Mouse (Mus musculus) embryonic facial prominence, embryonic 15.5 days (tissue): ENCODE measurements at regions not wholly inside any gene's neighbourhood (a gene's known extent, or its start where the extent isn't known, plus 50 kb on each side); places are given as distances from the start of the nearest gene placed in this dataset.

Experiments used
- ATAC-seq: fragments of 200-750 bp; cut with Nextera tagmentation; 2 replicates; pipeline ENCODE4 v1.8.0; 2017; ENCODE audit warnings: low read depth, moderate TSS enrichment; ENCODE audit not compliant: insufficient number of reproducible peaks, low FRiP score, low TSS enrichment
- H3K27ac ChIP-seq: fragments of 300-500 bp; sonication (generic); replicated peaks from 2 replicates; pipeline ENCODE4 v1.5.1; 2015; ENCODE audit warnings: mild to moderate bottlenecking, inconsistent platforms
- H3K27me3 ChIP-seq: fragments of 300-500 bp; sonication (generic); 2 replicates; pipeline ENCODE4 v1.6.1; 2015; ENCODE audit warnings: inconsistent platforms
- H3K36me3 ChIP-seq: fragments of 300-500 bp; sonication (generic); 2 replicates; pipeline ENCODE4 v1.6.1; 2015; ENCODE audit warnings: mild to moderate bottlenecking, inconsistent platforms
- H3K4me1 ChIP-seq: fragments of 300-500 bp; sonication (generic); 2 replicates; pipeline ENCODE4 v1.6.1; 2015; ENCODE audit warnings: inconsistent platforms
- H3K4me2 ChIP-seq: fragments of 300-500 bp; sonication (generic); replicated peaks from 2 replicates; pipeline ENCODE4 v1.6.1; 2015; ENCODE audit warnings: mild to moderate bottlenecking, inconsistent platforms
- H3K4me3 ChIP-seq: fragments of 300-500 bp; sonication (generic); replicated peaks from 2 replicates; pipeline ENCODE4 v1.5.1; 2015; ENCODE audit warnings: mild to moderate bottlenecking, inconsistent platforms
- H3K9ac ChIP-seq: fragments of 300-500 bp; sonication (generic); 2 replicates; pipeline ENCODE4 v1.6.1; 2015; ENCODE audit warnings: inconsistent platforms
- H3K9me3 ChIP-seq: fragments of 300-500 bp; sonication (generic); replicated peaks from 2 replicates; pipeline ENCODE4 v1.6.1; 2016; ENCODE audit warnings: inconsistent platforms
- WGBS: fragments of 180-500 bp; shearing (Covaris S2); methylation state at CpG from one replicate; pipeline ENCODE4 v1.1.7; 2015; 5-methylcytosine and 5-hydroxymethylcytosine counted together

DNA sequence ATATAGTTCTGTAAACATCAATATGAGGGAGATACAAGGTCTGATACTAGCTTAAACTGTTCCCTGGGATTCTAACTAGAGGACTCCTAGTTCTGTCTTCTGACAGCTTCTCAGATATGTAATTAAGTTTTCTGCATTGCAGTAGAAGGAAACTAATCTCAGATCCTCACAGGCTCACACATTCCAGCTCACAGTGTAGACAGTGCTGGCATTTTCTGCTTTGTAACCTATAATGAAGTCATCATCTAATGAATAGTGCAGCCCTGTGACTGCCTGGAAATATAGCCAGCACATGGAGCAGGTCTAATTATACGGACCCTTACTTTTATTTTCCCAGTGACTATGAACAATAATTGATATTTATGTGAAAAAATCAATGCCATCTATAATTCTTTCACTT lies 331.2 kb upstream of the Celf2 start:
- no peak for ATAC-seq
- Histone ChIP-seq H3K27ac (no peak overlapping the region), H3K4me3 (no peak overlapping the region), H3K36me3 (no peaks in the 10 kb centered on the region), H3K4me1 (no peaks in the 10 kb centered on the region), H3K27me3 (no peaks in the 10 kb centered on the region), H3K9ac (no peak overlapping the region), H3K9me3 (no peaks in the 10 kb centered on the region), H3K4me2 (no peak overlapping the region)
- 57% methylated on average over 1 of the region's 1 CpGs for WGBS

- no peak overlapping the region for H3K4me2 ChIP-seq
- H3K4me1 ChIP-seq: no peaks in the 10 kb centered on the region
- no peak overlapping the region for H3K4me3 ChIP-seq
- WGBS: 60% methylated on average over 3 of the region's 3 CpGs
- no peak overlapping the region for H3K27ac ChIP-seq
- H3K9me3 ChIP-seq: no peaks in the 10 kb centered on the region
- H3K9ac ChIP-seq: no peak overlapping the region
- no peaks in the 10 kb centered on the region for H3K27me3 ChIP-seq
- no peaks in the 10 kb centered on the region for H3K36me3 ChIP-seq
- ATAC-seq: no peak
Observed at GRCm38 (mm10) chr2:7837877-7838276, 328.5 kb upstream of the Celf2 start.

- WGBS: 80% methylated on average over 4 of the region's 4 CpGs
- H3K36me3 ChIP-seq: no peaks in the 10 kb centered on the region
Observed at GRCm38 (mm10) chr2:7831239-7831638, 321.9 kb upstream of the Celf2 start.

GRCm38 (mm10) chr2:7826272-7826671 lies 316.9 kb upstream of the Celf2 start:
- Histone ChIP-seq H3K9me3 (no peaks in the 10 kb centered on the region), H3K4me2 (no peak overlapping the region), H3K4me1 (no peaks in the 10 kb centered on the region), H3K4me3 (no peak overlapping the region), H3K9ac (no peak overlapping the region), H3K36me3 (no peaks in the 10 kb centered on the region), H3K27ac (no peak overlapping the region), H3K27me3 (no peaks in the 10 kb centered on the region)
- no peak for ATAC-seq
- 59% methylated on average over 7 of the region's 7 CpGs for WGBS

More at GRCm38 (mm10) chr2:7831239-7831638, 321.9 kb upstream of the Celf2 start:
- H3K9ac ChIP-seq: no peak overlapping the region
- no peaks in the 10 kb centered on the region for H3K9me3 ChIP-seq
- no peak for ATAC-seq
- H3K27ac ChIP-seq: no peak overlapping the region
- H3K27me3 ChIP-seq: no peaks in the 10 kb centered on the region
- H3K4me2 ChIP-seq: no peak overlapping the region
- H3K4me3 ChIP-seq: no peak overlapping the region
- no peaks in the 10 kb centered on the region for H3K4me1 ChIP-seq

GRCm38 (mm10) chr2:7796415-7796814 lies 287.1 kb upstream of the Celf2 start:
- no peak overlapping the region for H3K27ac ChIP-seq
- no peaks in the 10 kb centered on the region for H3K4me1 ChIP-seq
- H3K4me3 ChIP-seq: no peak overlapping the region
- no peaks in the 10 kb centered on the region for H3K36me3 ChIP-seq
- no peak overlapping the region for H3K9ac ChIP-seq
- H3K27me3 ChIP-seq: no peaks in the 10 kb centered on the region
- no peak for ATAC-seq
- no peak overlapping the region for H3K4me2 ChIP-seq
- WGBS: 67% methylated on average over 2 of the region's 2 CpGs
- no peaks in the 10 kb centered on the region for H3K9me3 ChIP-seq

DNA sequence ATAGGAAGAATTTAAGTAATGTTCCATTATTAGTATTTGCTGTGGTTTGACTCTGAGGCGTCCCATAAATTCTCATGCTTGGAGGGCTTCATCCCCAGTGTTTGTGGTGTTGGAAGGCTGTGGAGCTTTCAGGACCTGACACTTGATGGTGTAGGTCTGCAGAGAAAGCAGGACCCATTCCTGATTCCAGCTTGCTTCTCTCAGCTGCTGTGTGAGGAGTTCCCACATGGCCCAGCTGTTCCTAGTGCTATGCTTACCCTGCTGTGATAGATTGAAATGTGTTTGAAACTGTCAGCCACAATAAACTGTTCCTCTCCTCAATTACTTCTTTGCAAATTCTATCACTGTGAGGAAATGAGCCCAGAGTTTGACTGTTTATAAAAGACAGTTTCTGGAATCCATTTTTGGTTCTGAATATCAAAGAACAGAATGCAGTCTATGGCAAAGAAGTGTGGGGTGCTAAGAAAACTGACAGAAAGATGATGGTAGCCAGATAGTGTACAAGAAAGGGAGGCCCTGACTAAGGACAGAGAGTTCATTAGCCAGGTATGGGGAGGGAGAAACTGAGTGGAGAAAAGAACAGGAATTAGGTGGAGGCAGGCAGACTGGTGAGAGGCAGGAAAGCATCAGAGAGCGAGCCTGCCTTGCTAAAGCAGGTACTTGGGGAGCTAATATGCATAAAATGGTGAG lies 283.2 kb upstream of the Celf2 start:
- H3K36me3 ChIP-seq: no peaks in the 10 kb centered on the region
- no peak overlapping the region for H3K9ac ChIP-seq
- H3K9me3 ChIP-seq: no peaks in the 10 kb centered on the region
- H3K27me3 ChIP-seq: no peaks in the 10 kb centered on the region
- H3K4me3 ChIP-seq: no peak overlapping the region
- no peak overlapping the region for H3K27ac ChIP-seq
- no peak for ATAC-seq
- no peak overlapping the region for H3K4me2 ChIP-seq
- 74% methylated on average over 2 of the region's 2 CpGs for WGBS
- no peaks in the 10 kb centered on the region for H3K4me1 ChIP-seq

- Histone ChIP-seq H3K9me3 (no peaks in the 10 kb centered on the region), H3K27ac (no peak overlapping the region), H3K36me3 (no peaks in the 10 kb centered on the region), H3K4me1 (no peaks in the 10 kb centered on the region), H3K4me2 (no peak overlapping the region), H3K27me3 (no peaks in the 10 kb centered on the region), H3K9ac (no peak overlapping the region), H3K4me3 (no peak overlapping the region)
- no peak for ATAC-seq
- 53% methylated on average over 2 of the region's 2 CpGs for WGBS
Observed at GRCm38 (mm10) chr2:7778610-7779009, 269.2 kb upstream of the Celf2 start.

GRCm38 (mm10) chr2:7734097-7734730 lies 224.9 kb upstream of the Celf2 start:
- no peak overlapping the region for H3K9ac ChIP-seq
- H3K4me1 ChIP-seq: no peaks in the 10 kb centered on the region
- H3K4me3 ChIP-seq: no peak overlapping the region
- H3K36me3 ChIP-seq: no peaks in the 10 kb centered on the region
- no peaks in the 10 kb centered on the region for H3K9me3 ChIP-seq
- ATAC-seq: no peak
- H3K27me3 ChIP-seq: no peaks in the 10 kb centered on the region
- H3K27ac ChIP-seq: no peak overlapping the region
- 56% methylated on average over 8 of the region's 8 CpGs for WGBS
- H3K4me2 ChIP-seq: no peak overlapping the region

DNA sequence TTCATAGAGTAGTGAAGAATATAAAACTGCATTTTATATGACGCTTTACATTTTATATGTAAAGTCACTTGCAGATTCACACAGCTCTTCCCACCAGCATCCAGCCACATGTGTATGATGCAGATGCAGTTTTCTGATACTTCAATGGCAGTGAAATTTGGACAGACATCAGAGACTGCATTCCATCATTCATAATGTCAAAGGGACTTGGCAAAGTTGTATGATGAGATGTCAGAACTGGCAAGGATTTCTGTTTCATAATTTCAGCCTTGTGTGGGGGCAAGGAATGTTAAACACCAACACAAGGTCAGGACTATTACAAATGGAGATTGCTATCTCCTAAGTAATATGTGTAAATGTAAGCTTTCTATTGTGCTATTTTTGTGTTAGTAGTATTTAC lies 221.6 kb upstream of the Celf2 start:
- Histone ChIP-seq H3K27ac (no peak overlapping the region), H3K4me2 (no peak overlapping the region), H3K9ac (no peak overlapping the region), H3K4me3 (no peak overlapping the region), H3K4me1 (no peaks in the 10 kb centered on the region), H3K36me3 (no peaks in the 10 kb centered on the region), H3K9me3 (no peaks in the 10 kb centered on the region), H3K27me3 (no peaks in the 10 kb centered on the region)
- no peak for ATAC-seq
- WGBS: 61% methylated on average over 1 of the region's 1 CpGs

- Histone ChIP-seq H3K4me1 (no peaks in the 10 kb centered on the region), H3K9me3 (no peaks in the 10 kb centered on the region), H3K36me3 (no peaks in the 10 kb centered on the region), H3K27ac (no peak overlapping the region), H3K27me3 (no peaks in the 10 kb centered on the region), H3K9ac (no peak overlapping the region), H3K4me2 (no peak overlapping the region), H3K4me3 (no peak overlapping the region)
- WGBS: 78% methylated on average over 10 of the region's 10 CpGs
- ATAC-seq: no peak
Observed at GRCm38 (mm10) chr2:7722283-7722935, 213.0 kb upstream of the Celf2 start.

DNA sequence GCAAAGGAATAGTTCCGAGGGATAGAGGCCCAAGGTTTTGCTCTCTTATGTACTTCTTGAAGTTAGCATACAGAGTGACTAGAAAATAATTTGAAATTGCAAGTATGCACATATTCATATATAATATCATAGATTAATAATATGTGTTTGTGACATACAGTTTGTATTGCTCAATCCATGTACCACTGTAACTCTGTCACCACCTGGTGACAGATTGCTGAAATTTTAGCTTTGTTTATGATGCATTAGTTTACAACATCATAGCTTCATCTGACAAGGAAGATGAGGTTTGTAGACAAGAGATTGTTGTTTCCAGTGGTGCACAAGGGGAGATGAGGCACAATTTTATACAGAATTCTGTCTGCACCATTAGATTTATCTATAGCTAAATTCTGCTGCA lies 201.7 kb upstream of the Celf2 start:
- 91% methylated on average over 1 of the region's 1 CpGs for WGBS
- no peaks in the 10 kb centered on the region for H3K36me3 ChIP-seq
- no peak for ATAC-seq
- H3K9me3 ChIP-seq: no peaks in the 10 kb centered on the region
- H3K4me2 ChIP-seq: no peak overlapping the region
- H3K27me3 ChIP-seq: no peaks in the 10 kb centered on the region
- no peak overlapping the region for H3K27ac ChIP-seq
- no peak overlapping the region for H3K9ac ChIP-seq
- no peaks in the 10 kb centered on the region for H3K4me1 ChIP-seq
- no peak overlapping the region for H3K4me3 ChIP-seq
